9 mouse cellular contexts compared by ENCODE assay signal in genomic region chr15:32244344-32244955, GRCm38 (mm10). TPM values are rescaled to one million over a fixed set of nuclear protein-coding genes. Genes with fewer than 3 reads are reported as not detected.
DNase-seq lines count a peak whose midpoint lies in the region; ATAC-seq and TF ChIP-seq lines count a peak whose summit lies in the region.
"Had no signal": no experiment of that assay in that cellular context is flagged by ENCODE, and none has a peak within 500 bp of the region (broad histone marks: within the 10 kb centered on the region; RNA-seq: fewer than 3 reads in every experiment).

Gene Sema5a, plus strand, starts transcription at chr15:32244810.

- DNase-seq in adipocyte (ENCODE audit: low spot score) = peak; percentile 82
- peak; percentile 58 to 71 for DNase-seq in cerebellum, adult 2 months
- DNase-seq in forelimb bud, embryonic 11.5 days (ENCODE audit: low read depth, low spot score) = peak; percentile 75
- DNase-seq in layer of hippocampus, adult 9-11 months = peak; percentile 41
- DNase-seq in lung, postnatal 0 days (ENCODE audit: low spot score) = peak; percentile 94
- DNase-seq in retina, postnatal 1 day = peak; percentile 89

- peak within 1 kb of the TSS; percentile 93 for H3K4me2 ChIP-seq in lung, postnatal 0 days (replicated peaks; ENCODE audit: low read depth, low read length)

- no peak within 1 kb of the TSS; the same call in 1 of the 2 replicates for H3K27ac ChIP-seq in cerebellum, adult 2 months (ENCODE audit: insufficient read depth, low read length)
- H3K27ac ChIP-seq in lung, postnatal 0 days (ENCODE audit: low read length) = peak within 1 kb of the TSS; percentile 88
- H3K27ac ChIP-seq: macrophage had no signal

- H3K36me3 ChIP-seq in lung, postnatal 0 days (ENCODE audit: insufficient read depth, low read length) = no peaks in the 10 kb centered on the region

- H3K4me3 ChIP-seq in cerebellum, adult 2 months (replicated peaks; ENCODE audit: insufficient read depth, low read depth, low read length) = peak within 1 kb of the TSS; percentile 70
- peak within 1 kb of the TSS; percentile 61 for H3K4me3 ChIP-seq in lung, postnatal 0 days (ENCODE audit: low read depth, low read length)

- no peaks in the 10 kb centered on the region for H3K4me1 ChIP-seq in cerebellum, adult 2 months (ENCODE audit: control insufficient read depth, insufficient read depth, low read length)
- no peaks in the 10 kb centered on the region for H3K4me1 ChIP-seq in lung, postnatal 0 days (ENCODE audit: insufficient read depth, low read depth, low read length)

- peak; percentile 70 to 72 for ATAC-seq in hematopoietic stem cell, adult 5-6 weeks (replicated peaks in 1 of 2; ENCODE audit: insufficient read depth in 1 of 2, low FRiP score in 2 of 2, low TSS enrichment in 1 of 2, low read depth in 1 of 2, poor library complexity in 2 of 2, severe bottlenecking in 2 of 2)
- ATAC-seq in lung, postnatal 0 days = peak; percentile 96
- ATAC-seq in monocyte, adult 5-6 weeks (replicated peaks; ENCODE audit: insufficient number of reproducible peaks, low FRiP score, low TSS enrichment, poor library complexity, severe bottlenecking) = no peak

- TF ChIP-seq POLR2A in cerebellum, adult 2 months (IDR thresholded peaks at IDR 0.05; ENCODE audit: borderline replicate concordance, insufficient read depth, low read length) = 0 out of 2 replicates have a peak, but pooled peaks have one; percentile 25

- H3K9me3 ChIP-seq in lung, postnatal 0 days (ENCODE audit: low read length) = no peaks in the 10 kb centered on the region

- H3K9ac ChIP-seq in lung, postnatal 0 days (replicated peaks; ENCODE audit: low read depth) = peak within 1 kb of the TSS; percentile 62

- 4% methylated on average over 40 of the region's 45 CpGs for WGBS in cerebellum, adult 2 months
- 3% methylated on average over 20 of the region's 45 CpGs for WGBS in lung, postnatal 0 days

- TF ChIP-seq EP300 in lung, postnatal 0 days (IDR thresholded peaks at IDR 0.05) = no peak

- no peaks in the 10 kb centered on the region for H3K27me3 ChIP-seq in cerebellum, adult 2 months (ENCODE audit: control insufficient read depth, insufficient read depth, low read length)
- no peaks in the 10 kb centered on the region for H3K27me3 ChIP-seq in lung, postnatal 0 days (replicated peaks; ENCODE audit: insufficient read depth, low read length)

- no peak for TF ChIP-seq CTCF in cerebellum, adult 2 months (IDR thresholded peaks at IDR 0.05; ENCODE audit: borderline replicate concordance, insufficient read depth, low read depth, low read length)
- TF ChIP-seq CTCF in lung, postnatal 0 days (IDR thresholded peaks at IDR 0.05) = no peak

RNA-seq across cellular contexts. Expression of gene Sema5a, which starts in this region (rescaled TPM):
- polyA plus RNA-seq in cerebellum, adult 2 months (2012; rRNA removed) = 11.1 and 11.3 TPM in 2 replicates
- total RNA-seq in hematopoietic stem cell, adult 5-6 weeks (2017) = not detected in 2 replicates
- 8.5 and 9.2 TPM in 2 replicates for polyA plus RNA-seq in lung, postnatal 0 days (2015; fragmentation: Nextera tagmentation; extraction: Ambion mirVana)
- 0.10 to 0.53 TPM in 2 of 3 replicates, not detected in the other for total RNA-seq in monocyte, adult 5-6 weeks (2017)
- polyA plus RNA-seq: macrophage had no signal

Comparison
In these comparisons a context has a peak if more than half of its experiments do, and no peak if none do; other contexts are left out.
1. Peak in ATAC-seq in hematopoietic stem cell, adult 5-6 weeks; RNA of the gene not detected or under 1 TPM.
2. DNase-seq: peak in every context shown above with its lines; median percentile 94 in lung, postnatal 0 days; 89 in retina, postnatal 1 day; 82 in adipocyte; 75 in forelimb bud, embryonic 11.5 days; 64 in cerebellum, adult 2 months; 41 in layer of hippocampus, adult 9-11 months.